In genomic region chr3:103493623-103494022, GRCm38 (mm10) we compare ENCODE assay signal across 18 mouse cellular contexts.
"Had no signal": no experiment of that assay in that cellular context is flagged by ENCODE, and none has a peak within 500 bp of the region (broad histone marks: within the 10 kb centered on the region; RNA-seq: fewer than 3 reads in every experiment).

No protein-coding gene starts in this region.

- H3K9ac ChIP-seq: liver, embryonic 13.5 days; liver, embryonic 15.5 days; liver, postnatal 0 days; lung, embryonic 15.5 days; midbrain, embryonic 12.5 days; neural tube, embryonic 12.5 days; stomach, embryonic 15.5 days had no signal

- H3K4me1 ChIP-seq: liver, embryonic 13.5 days; liver, embryonic 15.5 days; lung, embryonic 15.5 days; midbrain, embryonic 12.5 days; neural tube, embryonic 12.5 days; stomach, embryonic 15.5 days had no signal

- ATAC-seq: liver, postnatal 0 days; lung, postnatal 0 days had no signal

- H3K9me3 ChIP-seq: liver, embryonic 13.5 days; liver, embryonic 15.5 days; lung, embryonic 15.5 days; megakaryocyte, embryonic 14.5 days; midbrain, embryonic 12.5 days; neural tube, embryonic 12.5 days; stomach, embryonic 15.5 days had no signal

- DNase-seq: liver, embryonic 13.5 days; liver, postnatal 0 days; lung, adult 2 months; lung, postnatal 14 days; lung, postnatal 36 days; midbrain, embryonic 14.5 days; right cerebral cortex, postnatal 14 days; thymus, adult 18-20 months; thymus, postnatal 14 days; thymus, postnatal 36 days had no signal

- H3K4me3 ChIP-seq: liver, embryonic 13.5 days; liver, embryonic 15.5 days; lung, embryonic 15.5 days; megakaryocyte, embryonic 14.5 days; midbrain, embryonic 12.5 days; neural tube, embryonic 12.5 days; stomach, embryonic 15.5 days had no signal

- H3K36me3 ChIP-seq: liver, embryonic 13.5 days; liver, embryonic 15.5 days; lung, embryonic 15.5 days; midbrain, embryonic 12.5 days; neural tube, embryonic 12.5 days; stomach, embryonic 15.5 days had no signal

- H3K27ac ChIP-seq: liver, embryonic 13.5 days; liver, embryonic 15.5 days; lung, embryonic 15.5 days; macrophage; midbrain, embryonic 12.5 days; neural tube, embryonic 12.5 days; stomach, embryonic 15.5 days had no signal

- H3K27me3 ChIP-seq: liver, embryonic 13.5 days; liver, embryonic 15.5 days; lung, embryonic 15.5 days; midbrain, embryonic 12.5 days; neural tube, embryonic 12.5 days; stomach, embryonic 15.5 days had no signal

- H3K4me2 ChIP-seq: liver, embryonic 13.5 days; liver, embryonic 15.5 days; lung, embryonic 15.5 days; midbrain, embryonic 12.5 days; neural tube, embryonic 12.5 days; stomach, embryonic 15.5 days had no signal
